Mouse (Mus musculus) ES-E14 (cell line): ENCODE data around the gene Olfr792.

Experiments used
- MAFK ChIP-seq: IDR thresholded peaks from 2 replicates; pipeline ENCODE4 v1.6.1; 2014; ENCODE audit warnings: mild to moderate bottlenecking, low read depth, low read length, inconsistent platforms; ENCODE audit not compliant: insufficient read depth
- ZNF384 ChIP-seq: IDR thresholded peaks from 2 replicates; pipeline ENCODE4 v1.6.1; 2012; ENCODE audit warnings: low read depth, low read length, inconsistent platforms

GRCm38 (mm10) chr10:129521492-129521891 lies 17.5 kb upstream of the Olfr792 start, which contains the start of gene Olfr791:
- TF ChIP-seq ZNF384 (no peak), MAFK (no peak)
